9 mouse cellular contexts compared by ENCODE assay signal in genomic region chr13:63331379-63331778, GRCm38 (mm10).
DNase-seq lines count a peak whose midpoint lies in the region; ATAC-seq and TF ChIP-seq lines count a peak whose summit lies in the region.
"Had no signal": no experiment of that assay in that cellular context is flagged by ENCODE, and none has a peak within 500 bp of the region (broad histone marks: within the 10 kb centered on the region; RNA-seq: fewer than 3 reads in every experiment).

No protein-coding gene starts in this region.

- H3K36me3 ChIP-seq in kidney, embryonic 15.5 days, result 0 out of 2 replicates have a peak, but pooled peaks cover 3% of the 10 kb centered on the region
- H3K36me3 ChIP-seq in MEL (ENCODE audit: control insufficient read depth in 1 of 2, insufficient read depth in 2 of 2, low read length in 2 of 2), result no peaks in the 10 kb centered on the region
- H3K36me3 ChIP-seq: embryonic facial prominence, embryonic 15.5 days had no signal

- H3K27me3 ChIP-seq in kidney, embryonic 15.5 days, result no peaks in the 10 kb centered on the region
- H3K27me3 ChIP-seq in MEL (ENCODE audit: control insufficient read depth in 1 of 2, insufficient read depth in 2 of 2, low read length in 2 of 2), result no peaks in the 10 kb centered on the region
- H3K27me3 ChIP-seq: embryonic facial prominence, embryonic 15.5 days had no signal

- peak; percentile 82 for TF ChIP-seq RAD21 in MEL (IDR thresholded peaks at IDR 0.05; ENCODE audit: low read depth, low read length)

- H3K4me1 ChIP-seq in kidney, embryonic 15.5 days, result peaks cover 24% of the 10 kb centered on the region
- no peaks in the 10 kb centered on the region for H3K4me1 ChIP-seq in MEL (ENCODE audit: control insufficient read depth in 1 of 2, insufficient read depth in 2 of 2, low read length in 2 of 2)

- H3K79me2 ChIP-seq in MEL (ENCODE audit: control insufficient read depth, insufficient read depth, low read length, poor library complexity), result no peaks in the 10 kb centered on the region

- no peak overlapping the region for H3K4me3 ChIP-seq in kidney, embryonic 15.5 days (replicated peaks)
- no peak overlapping the region for H3K4me3 ChIP-seq in MEL (ENCODE audit: control insufficient read depth in 1 of 2, insufficient read depth in 1 of 2, low read depth in 2 of 2, low read length in 2 of 2)
- H3K4me3 ChIP-seq in left cerebral cortex, adult 2 months, result no peak overlapping the region
- H3K4me3 ChIP-seq: embryonic facial prominence, embryonic 15.5 days had no signal

- ATAC-seq in kidney, embryonic 15.5 days (replicated peaks; ENCODE audit: low FRiP score), result no peak

- no peak for TF ChIP-seq POLR2A in MEL (IDR thresholded peaks at IDR 0.05; ENCODE audit: control insufficient read depth in 1 of 2, insufficient read depth in 1 of 2, low read depth in 1 of 2, low read length in 2 of 2, poor library complexity in 1 of 2)

- H3K4me2 ChIP-seq in kidney, embryonic 15.5 days, result no peak overlapping the region
- H3K4me2 ChIP-seq: embryonic facial prominence, embryonic 15.5 days had no signal

- intact Hi-C loops in heart, postnatal 10 days (cut with DNase I), result loop anchor here (5.0 kb wide), 2 partner anchors 74 to 89 kb away; no protein-coding TSS in a partner anchor
- intact Hi-C loops in left cerebral cortex, adult 2 months (cut with DNase I), result loop anchor here (2.0 to 10.0 kb wide), 4 partner anchors 89 to 567 kb away; partner anchors contain the start of genes Fbp2 and Platr25

- 42% methylated on average over 4 of the region's 4 CpGs for WGBS in kidney, embryonic 15.5 days

- no peak overlapping the region for H3K27ac ChIP-seq in kidney, embryonic 15.5 days
- H3K27ac ChIP-seq in MEL (ENCODE audit: control insufficient read depth, low read depth, low read length), result no peak overlapping the region
- peak overlapping the region; percentile 30 for H3K27ac ChIP-seq in left cerebral cortex, adult 2 months

- TF ChIP-seq EP300 in MEL (IDR thresholded peaks at IDR 0.05; ENCODE audit: low read depth in 1 of 2, low read length in 2 of 2), result no peak

- no peaks in the 10 kb centered on the region for H3K9me3 ChIP-seq in kidney, embryonic 15.5 days (replicated peaks)
- no peaks in the 10 kb centered on the region for H3K9me3 ChIP-seq in MEL (replicated peaks; ENCODE audit: insufficient read depth, low read length)
- H3K9me3 ChIP-seq: embryonic facial prominence, embryonic 15.5 days had no signal

- DNase-seq in kidney, adult 18-20 months, result peak; percentile 79
- DNase-seq in MEL (ENCODE audit: low read depth, low spot score), result peak; percentile 69
- DNase-seq in cerebellum, postnatal 14 days, result peak; percentile 78 to 80
- DNase-seq in heart, postnatal 10 days, result peak; percentile 80 to 87
- peak; percentile 74 to 78 for DNase-seq in left cerebral cortex, adult 2 months (ENCODE audit: extremely low spot score in 1 of 2, low spot score in 2 of 2)
- DNase-seq in naive thymus-derived CD4-positive, alpha-beta T cell, adult 2 months (ENCODE audit: low read depth), result peak; percentile 68
- no peak for DNase-seq in Muller cell, postnatal 12 days (ENCODE audit: inconsistent ontology term)

- no peak overlapping the region for H3K9ac ChIP-seq in kidney, embryonic 15.5 days
- no peak overlapping the region for H3K9ac ChIP-seq in MEL (ENCODE audit: control insufficient read depth, low read depth, low read length, poor library complexity, severe bottlenecking)
- H3K9ac ChIP-seq: embryonic facial prominence, embryonic 15.5 days had no signal

- TF ChIP-seq CTCF in MEL (IDR thresholded peaks at IDR 0.05 in 2 of 3, conservative IDR thresholded peaks at IDR 0.05 in 1 of 3; ENCODE audit: control insufficient read depth in 1 of 3, insufficient read depth in 1 of 3, low read depth in 2 of 3, low read length in 3 of 3, poor library complexity in 1 of 3, severe bottlenecking in 1 of 3), result peak; percentile 69 to 85 (median 71)
- TF ChIP-seq CTCF in left cerebral cortex, adult 2 months (IDR thresholded peaks at IDR 0.05), result peak; percentile 90

TF ChIP-seq in MEL, 35 proteins besides CTCF, POLR2A, EP300 and RAD21:
- TF ChIP-seq ZC3H11A (IDR thresholded peaks at IDR 0.05; ENCODE audit: low read depth, low read length) (peak; percentile 84), ZNF384 (IDR thresholded peaks at IDR 0.05; ENCODE audit: low read depth, low read length) (no peak), SMC3 (IDR thresholded peaks at IDR 0.05; ENCODE audit: low read depth, low read length) (peak; percentile 95), MAZ (IDR thresholded peaks at IDR 0.05; ENCODE audit: low read depth, low read length) (no peak)
